Mouse (Mus musculus): ENCODE results near the gene Arpin.

- TF ChIP-seq CTCF (IDR thresholded peaks at IDR 0.05; ENCODE audit: extremely low read depth, insufficient read depth, insufficient read length, insufficient replicate concordance) (no peak), POLR2A (IDR thresholded peaks at IDR 0.05; ENCODE audit: low read depth, low read length) (no peak)
Observed at GRCm38 (mm10) chr7:79907356-79907755, 27.8 kb downstream of the Arpin start.
